Mouse (Mus musculus) thymus, postnatal 25 days (tissue): Measurements from ENCODE around the gene Jmjd4.

Experiments
- DNase-seq: peaks from one replicate; pipeline ENCODE4 v3.0.0; 2022

Gene Jmjd4

GRCm38 (mm10) chr11:59472326-59472677, 22.5 kb downstream of the Jmjd4 start, which contains the start of gene Zfp867:
Zfp867 (minus strand) TSS chr11:59472474.
- DNase-seq, result peak; percentile 86

GRCm38 (mm10) chr11:59477240-59477639, 27.4 kb downstream of the Jmjd4 start:
- no peak for DNase-seq

- peak; percentile 34 for DNase-seq
Measured at GRCm38 (mm10) chr11:59483212-59483611, 33.4 kb downstream of the Jmjd4 start.

GRCm38 (mm10) chr11:59485641-59486040, 35.8 kb downstream of the Jmjd4 start:
- no peak for DNase-seq

- DNase-seq, result no peak
Measured at GRCm38 (mm10) chr11:59486222-59486621, 36.4 kb downstream of the Jmjd4 start.

- DNase-seq, result no peak
Measured at GRCm38 (mm10) chr11:59496672-59497310, 46.9 kb downstream of the Jmjd4 start.

- DNase-seq, result no peak
Measured at GRCm38 (mm10) chr11:59497747-59498146, 47.9 kb downstream of the Jmjd4 start.

- no peak for DNase-seq
Measured at GRCm38 (mm10) chr11:59501978-59502700, 52.3 kb downstream of the Jmjd4 start.

GRCm38 (mm10) chr11:59505351-59505838, 55.5 kb downstream of the Jmjd4 start:
- peak; percentile 84 for DNase-seq

GRCm38 (mm10) chr11:59505839-59506712, 56.2 kb downstream of the Jmjd4 start:
- DNase-seq, result peak; percentile 71

GRCm38 (mm10) chr11:59506713-59507074, 56.8 kb downstream of the Jmjd4 start:
- no peak for DNase-seq
